ENCODE assay signal across 15 mouse cellular contexts in the genomic region with DNA sequence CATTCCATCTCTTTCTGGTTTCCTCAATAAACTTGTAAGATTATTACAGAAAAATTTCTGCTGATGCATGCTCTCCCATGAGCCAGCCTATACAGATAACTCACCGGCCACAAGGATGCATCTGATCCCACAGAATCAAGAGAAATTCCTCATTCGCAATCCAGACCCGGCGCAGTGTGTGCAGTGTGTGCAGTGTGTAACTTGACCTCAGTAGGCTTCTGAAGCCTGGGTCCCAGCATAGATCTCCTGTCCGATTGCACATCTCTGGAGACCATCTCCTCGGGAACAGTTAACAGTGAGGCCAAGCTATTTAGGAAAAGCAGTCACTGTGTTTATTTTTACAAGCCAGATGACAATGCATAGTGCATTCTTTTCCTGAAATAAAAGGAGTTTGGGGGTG.
"Had no signal": no experiment of that assay in that cellular context is flagged by ENCODE, and none has a peak within 500 bp of the region (broad histone marks: within the 10 kb centered on the region; RNA-seq: fewer than 3 reads in every experiment).

No protein-coding gene starts in this region.

- H3K4me3 ChIP-seq: left cerebral cortex, adult 2 months; liver, embryonic 13.5 days; midbrain, embryonic 12.5 days; midbrain, embryonic 15.5 days; neural tube, embryonic 12.5 days had no signal

- ATAC-seq: midbrain, embryonic 15.5 days had no signal

- H3K9me3 ChIP-seq: liver, embryonic 13.5 days; midbrain, embryonic 12.5 days; midbrain, embryonic 15.5 days; neural tube, embryonic 12.5 days had no signal

- H3K27me3 ChIP-seq: liver, embryonic 13.5 days; midbrain, embryonic 12.5 days; midbrain, embryonic 15.5 days; neural tube, embryonic 12.5 days had no signal

- DNase-seq: kidney, postnatal 25 days; layer of hippocampus, postnatal 36 days; liver, embryonic 13.5 days; lung, adult 2 months; lung, postnatal 14 days; lung, postnatal 4 days; retina, postnatal 1 day; right cerebral cortex, postnatal 25 days; thymus, adult 18-20 months; thymus, postnatal 36 days had no signal

- H3K9ac ChIP-seq: liver, embryonic 13.5 days; midbrain, embryonic 12.5 days; midbrain, embryonic 15.5 days; neural tube, embryonic 12.5 days had no signal

- H3K36me3 ChIP-seq: liver, embryonic 13.5 days; midbrain, embryonic 12.5 days; midbrain, embryonic 15.5 days; neural tube, embryonic 12.5 days had no signal

- H3K27ac ChIP-seq: kidney, postnatal 0 days; left cerebral cortex, adult 2 months; liver, embryonic 13.5 days; midbrain, embryonic 12.5 days; midbrain, embryonic 15.5 days; neural tube, embryonic 12.5 days had no signal

- H3K4me2 ChIP-seq: liver, embryonic 13.5 days; midbrain, embryonic 12.5 days; midbrain, embryonic 15.5 days; neural tube, embryonic 12.5 days had no signal

- H3K4me1 ChIP-seq: midbrain, embryonic 12.5 days; midbrain, embryonic 15.5 days; neural tube, embryonic 12.5 days had no signal
